In the genomic region with DNA sequence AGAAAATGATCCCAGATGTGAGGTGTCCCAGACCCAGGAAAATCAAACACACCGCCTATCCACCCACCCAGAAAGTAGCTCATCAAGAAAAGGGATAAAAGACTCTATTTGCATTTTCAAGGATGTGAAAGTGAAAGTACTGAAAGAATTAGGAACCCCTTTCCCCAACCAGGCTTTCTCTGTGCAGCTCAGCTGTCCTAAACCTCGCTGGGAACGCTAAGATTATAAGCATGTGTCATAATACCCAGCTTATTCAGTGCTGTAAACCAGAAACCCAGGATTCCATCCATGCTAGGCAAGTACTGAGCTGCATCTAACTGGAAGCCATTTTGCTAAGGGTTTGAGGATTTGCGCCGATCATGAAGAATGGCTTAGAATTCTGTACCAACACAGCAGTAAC, we compare ENCODE assay signal across 8 mouse cellular contexts.
DNase-seq lines count a peak whose midpoint lies in the region; ATAC-seq and TF ChIP-seq lines count a peak whose summit lies in the region.

No protein-coding gene starts in this region.

- H3K27me3 ChIP-seq in heart, embryonic 12.5 days (replicated peaks) = no peaks in the 10 kb centered on the region
- no peaks in the 10 kb centered on the region for H3K27me3 ChIP-seq in testis, adult 2 months (ENCODE audit: control insufficient read depth, insufficient read depth, low read length)

- WGBS in heart, embryonic 12.5 days = 79% methylated on average over 5 of the region's 5 CpGs

- no peak for DNase-seq in heart, adult 18-20 months
- DNase-seq in testis, postnatal 10 days (ENCODE audit: low spot score) = no peak
- DNase-seq in right cerebral cortex, postnatal 4 days = no peak
- no peak for DNase-seq in adrenal gland, postnatal 4 days (ENCODE audit: low spot score in 2 of 2)
- DNase-seq in layer of hippocampus, postnatal 14 days (ENCODE audit: low spot score in 2 of 2) = no peak

- peaks cover 10% of the 10 kb centered on the region for H3K36me3 ChIP-seq in heart, embryonic 12.5 days
- H3K36me3 ChIP-seq in testis, adult 2 months (ENCODE audit: control insufficient read depth, insufficient read depth, low read length) = no peaks in the 10 kb centered on the region

- ATAC-seq in heart, embryonic 12.5 days (ENCODE audit: insufficient number of reproducible peaks, low FRiP score) = no peak
- peak; percentile 56 for ATAC-seq in megakaryocyte, adult 5-6 weeks (ENCODE audit: poor library complexity, severe bottlenecking)

- TF ChIP-seq POLR2A in testis, adult 2 months (IDR thresholded peaks at IDR 0.05; ENCODE audit: control insufficient read depth, low read depth, low read length) = no peak

- H3K9ac ChIP-seq in heart, embryonic 12.5 days = no peak overlapping the region; the same call in 1 of the 2 replicates

- peaks cover 80% of the 10 kb centered on the region for H3K4me1 ChIP-seq in heart, embryonic 12.5 days (replicated peaks)
- H3K4me1 ChIP-seq in testis, adult 2 months (ENCODE audit: control insufficient read depth, insufficient read depth, low read length) = no peaks in the 10 kb centered on the region; the same call in 1 of the 2 replicates

- H3K4me2 ChIP-seq in heart, embryonic 12.5 days = peak overlapping the region; percentile 28; the same call in 1 of the 2 replicates

- H3K4me3 ChIP-seq in heart, embryonic 12.5 days = no peak overlapping the region
- no peak overlapping the region for H3K4me3 ChIP-seq in testis, adult 2 months (ENCODE audit: control insufficient read depth, low read depth, low read length)

- peak overlapping the region; percentile 67 for H3K27ac ChIP-seq in heart, embryonic 12.5 days (ENCODE audit: poor library complexity, severe bottlenecking)
- peak overlapping the region; percentile 41 for H3K27ac ChIP-seq in testis, adult 2 months (ENCODE audit: control insufficient read depth, insufficient read depth, low read depth, low read length)

- TF ChIP-seq CTCF in testis, adult 2 months (IDR thresholded peaks at IDR 0.05; ENCODE audit: control insufficient read depth, insufficient read depth, insufficient replicate concordance, low read depth, low read length) = no peak

- no peaks in the 10 kb centered on the region for H3K9me3 ChIP-seq in heart, embryonic 12.5 days (replicated peaks)
